Mouse (Mus musculus) CD4-positive helper T cell, adult 2 months (primary cell): ENCODE measurements around the gene Khdc3.
"Not testable (repeated sequence)": the region's sequence is repeated elsewhere in the genome, so short reads cannot be mapped to it uniquely, and the experiment has no call there.

Experiments used
- DNase-seq: peaks from one replicate; pipeline ENCODE4 v3.0.0-alpha.2; 2012; ENCODE audit warnings: low read depth, missing footprints, low spot score

The Khdc3 gene

DNA sequence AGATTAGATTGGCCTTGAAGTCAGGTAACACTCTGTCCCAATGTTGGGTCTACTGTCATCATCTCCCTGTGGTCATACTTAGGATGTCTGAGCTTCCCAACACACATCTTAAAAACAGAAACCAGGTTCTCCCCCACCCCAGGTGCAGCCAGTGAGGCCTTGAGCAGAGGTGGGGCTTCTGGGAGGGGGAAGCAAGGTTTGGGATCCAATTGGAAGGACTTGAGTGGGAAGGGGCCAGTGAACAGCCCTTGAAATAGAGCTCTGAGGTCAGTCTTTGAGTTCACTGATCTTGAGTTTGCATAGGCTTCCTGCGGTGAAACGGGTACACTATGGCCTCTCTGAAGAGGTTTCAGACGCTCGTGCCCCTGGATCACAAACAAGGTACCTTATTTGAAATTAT lies 545 bp downstream of the Khdc3 start, which contains the start of gene Gm20509:
TSS of gene Gm20509 (plus strand) at position 290 of the 400 bp plus-strand sequence.
- DNase-seq: no peak

DNA sequence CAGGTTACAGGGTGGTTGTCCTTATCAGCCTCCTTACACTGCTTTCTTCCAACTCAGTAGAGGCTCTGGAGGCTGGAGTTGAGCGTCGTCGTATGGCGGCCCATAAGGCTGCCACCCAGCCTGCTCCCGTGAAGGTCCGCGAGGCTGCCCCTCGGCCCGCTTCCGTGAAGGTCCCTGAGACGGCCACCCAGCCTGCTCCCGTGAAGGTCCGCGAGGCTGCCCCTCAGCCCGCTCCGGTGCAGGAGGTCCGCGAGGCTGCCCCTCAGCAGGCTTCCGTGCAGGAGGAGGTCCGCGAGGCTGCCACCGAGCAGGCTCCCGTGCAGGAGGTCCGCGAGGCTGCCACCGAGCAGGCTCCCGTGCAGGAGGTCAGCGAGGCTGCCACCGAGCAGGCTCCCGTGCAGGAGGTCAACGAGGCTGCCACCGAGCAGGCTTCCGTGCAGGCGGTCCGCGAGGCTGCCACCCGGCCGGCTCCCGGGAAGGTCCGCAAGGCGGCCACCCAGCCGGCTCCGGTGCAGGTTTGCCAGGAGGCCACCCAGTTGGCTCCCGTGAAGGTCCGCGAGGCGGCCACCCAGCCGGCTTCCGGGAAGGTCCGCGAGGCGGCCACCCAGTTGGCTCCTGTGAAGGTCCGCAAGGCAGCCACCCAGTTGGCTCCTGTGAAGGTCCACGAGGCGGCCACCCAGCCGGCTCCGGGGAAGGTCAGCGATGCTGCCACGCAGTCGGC lies 1.7 kb downstream of the Khdc3 start:
- no peak for DNase-seq

DNA sequence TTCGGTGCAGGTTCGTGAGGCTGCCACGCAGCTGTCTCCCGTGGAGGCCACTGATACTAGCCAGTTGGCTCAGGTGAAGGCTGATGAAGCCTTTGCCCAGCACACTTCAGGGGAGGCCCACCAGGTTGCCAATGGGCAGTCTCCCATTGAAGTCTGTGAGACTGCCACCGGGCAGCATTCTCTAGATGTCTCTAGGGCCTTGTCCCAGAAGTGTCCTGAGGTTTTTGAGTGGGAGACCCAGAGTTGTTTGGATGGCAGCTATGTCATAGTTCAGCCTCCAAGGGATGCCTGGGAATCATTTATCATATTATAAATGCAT lies 2.2 kb downstream of the Khdc3 start:
- no peak for DNase-seq

DNA sequence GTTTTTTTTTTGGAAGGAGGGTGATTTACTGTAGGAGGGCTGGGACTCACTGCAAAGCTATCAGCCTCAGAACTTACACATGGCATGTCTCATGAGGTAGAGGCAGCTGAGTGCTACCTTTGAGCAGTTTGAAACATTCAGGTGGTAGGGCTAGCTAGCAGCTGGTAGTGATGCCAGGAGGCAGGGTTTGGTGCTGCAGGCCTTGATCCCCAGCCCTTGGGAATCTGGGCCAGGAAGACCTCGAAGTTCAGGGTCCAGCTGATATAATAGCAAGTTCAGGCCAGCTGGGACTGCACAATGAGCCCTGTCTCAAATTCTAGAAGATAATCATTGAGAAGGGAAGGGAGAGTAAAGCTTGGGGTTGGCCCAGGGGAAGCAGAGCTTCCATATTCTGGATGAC lies 3.5 kb downstream of the Khdc3 start:
- DNase-seq: no peak

DNA sequence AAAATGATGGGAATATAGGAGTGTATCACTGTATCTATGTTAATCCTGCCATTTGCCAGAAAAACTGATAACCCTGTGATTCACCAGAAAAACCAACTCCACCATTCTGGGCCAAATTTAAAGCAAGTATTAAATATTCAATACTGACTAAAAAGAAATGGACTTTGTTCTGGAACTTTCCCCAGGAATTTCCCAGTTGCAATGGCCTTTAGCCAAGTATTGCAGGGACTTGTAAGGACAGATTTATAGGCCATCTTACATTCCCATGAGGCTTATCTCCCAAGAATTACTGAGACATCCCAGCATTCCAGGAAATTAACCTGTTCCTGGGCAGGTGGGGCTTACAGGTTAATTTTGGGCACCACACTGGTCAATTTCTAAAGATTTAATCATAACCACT lies 4.1 kb downstream of the Khdc3 start:
- no peak for DNase-seq

DNA sequence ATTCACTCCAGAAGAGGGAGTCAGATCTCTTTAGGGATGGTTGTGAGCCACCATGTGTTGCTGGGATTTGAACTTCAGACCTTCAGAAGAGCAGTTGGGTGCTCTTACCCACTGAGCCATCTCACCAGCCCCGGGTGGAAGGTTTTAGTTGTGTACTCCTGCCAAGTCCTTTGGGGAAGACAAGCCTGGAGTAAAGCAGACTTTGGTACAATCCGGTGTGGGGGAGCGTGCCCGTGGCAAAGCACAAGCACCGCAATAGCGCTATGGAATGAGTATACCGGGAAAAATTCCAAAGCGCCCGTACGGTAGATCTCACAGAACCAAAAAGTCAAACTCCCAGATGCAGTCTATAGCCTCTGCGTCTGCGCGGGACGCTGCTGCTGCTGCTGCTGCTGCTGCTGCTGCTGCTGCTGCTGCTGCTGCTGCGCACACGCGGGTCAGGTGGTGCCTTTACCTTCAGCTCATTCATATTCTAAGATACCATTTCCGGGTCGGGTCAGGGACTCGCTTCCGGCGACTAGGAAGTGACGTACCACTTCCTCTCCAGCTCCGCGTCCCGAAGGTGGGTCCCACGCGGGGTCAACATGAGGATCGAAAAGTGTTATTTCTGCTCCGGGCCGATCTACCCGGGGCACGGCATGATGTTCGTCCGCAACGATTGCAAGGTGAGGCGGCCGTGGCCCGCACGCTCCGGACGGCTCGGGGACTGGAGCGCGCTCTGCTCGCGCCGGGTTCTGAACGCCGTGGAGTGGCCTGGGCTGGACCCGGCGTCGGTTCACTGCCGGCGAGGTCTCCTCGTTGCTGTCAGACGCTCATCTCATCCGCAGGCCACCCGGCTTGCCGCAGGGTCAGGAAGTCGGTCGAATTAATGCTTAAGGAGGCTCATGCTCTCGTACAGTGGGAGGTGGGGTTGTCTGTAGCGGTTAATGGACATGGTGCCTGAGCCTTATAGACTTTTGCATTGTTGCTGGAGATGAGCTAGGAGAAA lies 11.6 kb downstream of the Khdc3 start, which contains the start of gene Rsl24d1:
TSS of gene Rsl24d1 (plus strand) at position 508 of the 988 bp plus-strand sequence.
- peak; percentile 93 for DNase-seq

DNA sequence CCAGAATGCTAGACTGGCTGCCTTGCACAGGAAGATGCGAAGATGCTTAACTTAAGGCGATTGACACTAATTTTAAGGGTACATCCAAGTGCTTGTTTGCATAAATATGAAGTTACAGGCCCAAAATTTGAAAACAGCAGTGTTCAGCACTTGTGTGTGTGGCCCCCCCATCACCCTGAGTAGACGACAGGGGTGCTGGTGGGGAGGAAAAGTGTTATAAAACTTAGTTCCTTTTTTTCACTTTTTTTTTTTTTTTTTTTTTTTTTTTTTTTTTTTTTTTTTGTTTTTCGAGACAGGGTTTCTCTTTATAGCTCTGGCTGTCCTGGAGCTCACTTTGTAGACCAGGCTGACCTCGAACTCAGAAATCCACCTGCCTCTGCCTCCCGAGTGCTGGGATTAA lies 15.1 kb downstream of the Khdc3 start:
- DNase-seq: not testable (repeated sequence)

DNA sequence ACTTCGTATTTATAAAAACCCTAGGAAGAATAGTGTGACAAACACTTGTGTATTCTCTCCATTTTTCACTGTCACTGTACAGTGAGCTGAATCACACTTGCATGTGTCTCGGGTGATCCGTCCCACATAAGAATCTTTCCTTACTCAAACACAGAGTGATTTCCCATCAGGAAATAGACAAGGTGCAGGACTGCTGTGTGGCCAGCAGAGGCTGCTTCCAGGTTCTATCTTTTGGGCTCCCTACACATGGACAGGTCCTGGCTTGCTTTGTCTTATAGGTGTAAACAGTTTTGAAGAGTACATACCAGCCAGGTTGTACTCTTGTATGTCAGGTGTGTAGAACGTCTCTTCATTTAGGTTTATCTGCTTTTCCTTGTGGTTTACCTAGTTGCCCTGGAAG lies 16.4 kb downstream of the Khdc3 start:
- DNase-seq: no peak

DNA sequence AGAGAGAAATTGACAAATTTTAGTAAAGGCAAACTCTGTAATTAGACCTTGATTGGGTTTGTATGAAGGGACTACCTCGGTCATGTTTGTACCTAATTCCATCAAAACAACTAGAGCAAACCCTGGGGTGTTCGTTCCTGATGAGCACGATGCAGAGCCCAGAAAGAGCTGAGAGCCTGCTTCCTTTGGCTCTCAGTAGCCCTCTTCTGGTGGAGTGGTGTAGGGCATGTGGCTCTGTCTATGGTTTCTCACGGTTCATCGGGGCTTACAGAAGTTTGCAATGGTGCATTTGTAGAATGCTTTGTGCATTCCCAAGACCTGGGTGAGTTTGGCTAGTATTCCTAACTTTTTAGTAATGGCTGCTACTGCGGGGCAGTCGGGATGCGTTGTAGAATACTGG lies 20.1 kb downstream of the Khdc3 start:
- DNase-seq: peak; percentile 44

DNA sequence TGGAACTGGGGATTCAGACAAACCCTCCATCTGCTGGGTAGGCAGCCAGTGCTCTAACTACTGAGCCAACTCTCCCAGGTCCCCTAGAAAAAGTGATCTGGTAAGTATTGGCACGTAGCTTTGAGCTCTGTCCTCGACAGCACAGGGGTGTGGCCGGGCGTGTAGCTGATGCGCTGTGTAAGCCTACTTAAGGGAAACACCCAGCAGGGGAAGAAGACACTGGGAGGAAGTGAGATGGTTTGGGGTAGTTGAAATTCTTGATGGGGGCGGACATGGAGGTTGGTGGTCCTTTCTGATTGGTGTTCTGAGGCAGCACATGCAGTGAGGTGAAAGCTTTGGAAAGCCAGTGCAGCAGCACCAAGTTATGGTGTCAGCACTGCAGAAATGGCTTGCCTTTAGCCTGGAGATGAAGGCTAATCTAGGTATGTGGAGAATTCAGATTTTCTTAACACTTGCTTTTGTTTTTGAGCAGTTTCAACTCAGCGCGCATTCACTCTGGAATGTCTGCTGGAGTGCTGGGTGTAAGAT lies 23.5 kb downstream of the Khdc3 start:
- no peak for DNase-seq

DNA sequence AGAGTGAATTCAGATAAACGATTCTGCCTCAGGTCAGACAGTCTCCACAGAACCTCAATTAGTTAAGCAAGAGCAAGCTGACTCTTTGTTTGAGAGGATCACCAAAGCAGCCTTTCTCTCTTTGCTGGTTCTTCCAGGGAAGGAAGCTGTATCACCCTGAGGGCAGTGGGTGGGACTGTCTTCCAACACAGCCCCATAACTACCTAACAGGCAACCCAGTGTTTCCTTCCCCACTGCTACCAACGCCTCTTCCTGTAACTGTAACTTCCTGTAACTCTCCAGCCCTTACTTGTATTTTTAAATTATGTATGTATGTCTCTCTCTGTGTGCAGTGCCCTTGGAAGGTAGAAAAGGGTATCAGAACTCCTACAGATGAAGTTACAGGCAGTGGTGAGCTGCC lies 25.8 kb downstream of the Khdc3 start:
- no peak for DNase-seq

DNA sequence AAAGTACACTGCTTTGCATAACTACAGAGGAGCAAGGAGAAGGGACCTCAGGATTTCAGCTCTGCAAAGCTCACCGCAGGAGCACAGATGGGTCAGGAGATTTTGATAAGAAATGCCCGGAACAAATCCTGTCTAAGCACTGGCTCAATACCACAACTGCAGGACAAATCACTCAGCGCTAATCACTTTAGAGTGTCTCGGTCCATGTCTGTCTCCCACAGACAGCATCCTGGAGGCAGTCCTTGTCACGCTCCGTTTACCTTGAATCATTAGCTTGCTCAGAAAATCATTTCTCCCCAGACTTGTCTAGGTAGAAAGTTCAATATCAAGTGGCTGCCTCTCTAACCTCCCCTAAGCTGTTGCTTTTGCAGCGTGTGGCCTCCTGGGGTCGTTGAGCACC lies 28.2 kb downstream of the Khdc3 start:
- no peak for DNase-seq

DNA sequence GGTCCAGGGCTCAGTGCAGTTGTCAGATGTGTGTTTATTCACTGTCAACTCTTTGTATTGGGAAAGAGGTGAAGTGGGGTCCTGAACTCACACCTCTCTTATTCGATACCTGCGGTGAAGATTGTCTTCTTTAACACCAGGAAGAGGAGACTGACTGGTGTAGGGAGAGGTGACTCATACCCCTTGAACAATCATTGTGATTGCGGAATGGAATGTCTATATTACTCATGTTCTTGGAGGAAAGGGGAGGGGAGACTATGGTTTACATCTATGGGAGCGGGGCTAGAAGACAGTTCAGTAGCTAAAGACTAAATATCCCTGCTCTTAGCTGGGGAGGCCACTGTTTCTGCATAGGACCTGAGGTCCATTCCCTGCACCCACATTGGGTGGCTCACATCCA lies 28.9 kb downstream of the Khdc3 start:
- DNase-seq: no peak

DNA sequence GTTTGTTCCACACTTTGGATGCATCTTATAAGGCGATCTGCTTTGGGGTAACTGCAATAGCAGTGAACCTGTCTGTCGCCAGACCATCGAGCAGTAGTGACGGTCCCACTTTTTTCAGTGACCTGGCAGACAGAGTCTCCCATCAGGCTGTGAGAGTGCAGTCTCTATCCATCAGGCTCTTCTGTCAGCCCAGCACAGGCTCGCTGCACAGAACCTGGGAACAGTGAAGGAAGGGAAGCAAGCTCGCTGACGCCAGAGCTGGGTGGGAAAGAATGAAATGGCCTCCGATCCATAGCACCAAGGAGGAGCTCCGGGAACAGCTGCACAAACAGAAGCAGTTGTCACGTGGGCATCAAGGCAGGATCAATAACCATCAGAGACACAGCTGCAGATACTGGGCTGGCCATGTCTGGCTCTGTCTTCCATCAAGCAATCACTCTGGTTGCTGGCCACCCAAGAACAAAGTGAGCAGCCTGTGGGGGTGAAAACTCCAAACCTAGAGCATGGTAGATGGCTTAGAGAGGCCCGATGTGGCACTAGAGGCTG lies 35.8 kb downstream of the Khdc3 start:
- DNase-seq: no peak
